Mouse (Mus musculus): ENCODE results near the gene Avil.

DNA sequence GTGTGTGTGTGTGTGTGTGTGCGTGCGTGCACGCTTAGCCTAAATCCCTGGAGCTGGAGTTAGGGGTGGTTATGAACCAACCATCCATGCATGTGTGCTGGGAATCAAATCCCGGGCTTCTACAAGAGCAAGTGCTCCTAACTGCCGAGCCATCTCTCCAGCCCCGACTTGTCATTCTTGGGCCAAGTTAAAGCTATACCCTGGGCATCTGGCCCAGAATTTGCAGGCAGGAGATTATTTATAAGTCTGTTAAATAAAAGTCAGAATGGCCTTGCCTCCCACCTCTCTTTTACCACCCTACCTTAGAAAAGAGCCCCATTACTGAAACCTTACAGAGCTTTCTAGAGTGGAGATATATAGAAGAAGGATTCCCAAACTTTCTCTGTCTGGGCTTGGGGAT, 24.8 kb upstream of the Avil start:
- no peak for TF ChIP-seq CTCF (IDR thresholded peaks at IDR 0.05; ENCODE audit: insufficient read depth, low read length)
- TF ChIP-seq POLR2A (IDR thresholded peaks at IDR 0.05; ENCODE audit: borderline replicate concordance, extremely low read depth, low read depth, low read length) = no peak
